9 mouse cellular contexts compared by ENCODE assay signal in the genomic region with DNA sequence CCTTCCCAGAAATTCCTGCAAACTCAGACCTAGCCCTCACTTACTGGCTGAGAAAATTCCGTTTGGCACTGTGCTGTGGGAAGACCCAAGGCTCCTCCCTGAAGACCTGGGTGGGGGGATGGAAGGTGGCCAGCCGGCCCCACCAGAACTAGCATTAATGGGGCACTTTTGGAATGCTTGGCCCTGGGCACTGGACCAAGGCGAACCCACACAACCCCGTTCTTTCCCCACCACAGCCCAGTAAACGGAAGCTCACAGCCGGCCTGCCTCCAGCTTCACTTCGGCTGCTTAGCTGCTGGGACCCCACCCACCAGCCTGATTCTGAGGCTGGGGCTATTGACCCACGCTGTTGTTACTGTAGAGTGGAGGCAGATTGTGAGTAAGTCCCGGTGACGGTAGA. TPM values are rescaled to one million over a fixed set of nuclear protein-coding genes. Genes with fewer than 3 reads are reported as not detected.
DNase-seq lines count a peak whose midpoint lies in the region; ATAC-seq and TF ChIP-seq lines count a peak whose summit lies in the region.
"Had no signal": no experiment of that assay in that cellular context is flagged by ENCODE, and none has a peak within 500 bp of the region (broad histone marks: within the 10 kb centered on the region; RNA-seq: fewer than 3 reads in every experiment).

No protein-coding gene starts in this region.

- H3K9me3 ChIP-seq in hindbrain, embryonic 11.5 days (ENCODE audit: control insufficient read depth, low read length): no peaks in the 10 kb centered on the region
- no peaks in the 10 kb centered on the region for H3K9me3 ChIP-seq in limb, embryonic 14.5 days (ENCODE audit: control insufficient read depth, low read length)
- no peaks in the 10 kb centered on the region for H3K9me3 ChIP-seq in liver, embryonic 11.5 days (ENCODE audit: control insufficient read depth, low read length)

- 46% methylated on average over 10 of the region's 10 CpGs for WGBS in hindbrain, embryonic 11.5 days
- WGBS in limb, embryonic 14.5 days: 36% methylated on average over 10 of the region's 10 CpGs
- WGBS in heart, adult 2 months: 48% methylated on average over 10 of the region's 10 CpGs
- 45% methylated on average over 10 of the region's 10 CpGs for whole genome bisulfite sequencing in liver, embryonic 11.5 days

- no peak overlapping the region for H3K9ac ChIP-seq in hindbrain, embryonic 11.5 days (ENCODE audit: low read depth, low read length)
- no peak overlapping the region for H3K9ac ChIP-seq in limb, embryonic 14.5 days (ENCODE audit: low read depth, low read length, severe bottlenecking)
- no peak overlapping the region for H3K9ac ChIP-seq in heart, adult 2 months (ENCODE audit: low read depth, low read length)
- H3K9ac ChIP-seq in liver, embryonic 11.5 days (ENCODE audit: low read depth, low read length): no peak overlapping the region

- intact Hi-C loops in heart, adult 2 months (cut with DNase I): loop anchor here (2.0 to 5.0 kb wide), 2 partner anchors 131 to 234 kb away; no protein-coding TSS in a partner anchor

- ATAC-seq in hindbrain, embryonic 11.5 days (ENCODE audit: low FRiP score): no peak
- ATAC-seq in limb, embryonic 14.5 days (ENCODE audit: low FRiP score, low read depth): 0 out of 2 replicates have a peak, but pooled peaks have one; percentile 2
- no peak for ATAC-seq in liver, embryonic 11.5 days (replicated peaks; ENCODE audit: low FRiP score)

- peak; percentile 34 for DNase-seq in cerebellum, adult 9-11 months
- DNase-seq in cerebellum, adult 8-10 months: no peak
- DNase-seq in Muller cell, postnatal 12 days (ENCODE audit: inconsistent ontology term): peak; percentile 94
- no peak for DNase-seq in hindbrain, embryonic 11.5 days (ENCODE audit: low spot score)
- DNase-seq in limb, embryonic 14.5 days (ENCODE audit: low spot score): no peak
- DNase-seq in adrenal gland, adult (ENCODE audit: inconsistent age in 2 of 2, low spot score in 1 of 2): no peak
- no peak for DNase-seq in heart, adult 2 months
- DNase-seq in liver, embryonic 11.5 days (ENCODE audit: low spot score): no peak

- H3K4me2 ChIP-seq in hindbrain, embryonic 11.5 days (replicated peaks; ENCODE audit: low read depth, low read length): peak overlapping the region; percentile 8; the same call in 1 of the 2 replicates
- peak overlapping the region; percentile 99 for H3K4me2 ChIP-seq in limb, embryonic 14.5 days (replicated peaks; ENCODE audit: low read depth, low read length, severe bottlenecking)
- no peak overlapping the region for H3K4me2 ChIP-seq in liver, embryonic 11.5 days

- TF ChIP-seq POLR2A in limb, embryonic 14.5 days (IDR thresholded peaks at IDR 0.05; ENCODE audit: borderline replicate concordance, extremely low read depth, insufficient read depth, insufficient read length): no peak
- TF ChIP-seq POLR2A in heart, adult 2 months (IDR thresholded peaks at IDR 0.05; ENCODE audit: insufficient read depth, low read depth, low read length): no peak

- H3K4me1 ChIP-seq in hindbrain, embryonic 11.5 days (replicated peaks; ENCODE audit: control insufficient read depth, insufficient read depth, low read length): peaks cover 25% of the 10 kb centered on the region
- H3K4me1 ChIP-seq in limb, embryonic 14.5 days (ENCODE audit: control insufficient read depth, insufficient read depth, low read length): peaks cover 30% of the 10 kb centered on the region
- H3K4me1 ChIP-seq in heart, adult 2 months (ENCODE audit: control insufficient read depth, insufficient read depth, low read length): peaks cover 2% of the 10 kb centered on the region; the same call in 1 of the 2 replicates
- peaks cover 13% of the 10 kb centered on the region for H3K4me1 ChIP-seq in liver, embryonic 11.5 days (replicated peaks; ENCODE audit: control insufficient read depth, insufficient read depth, low read length)

- TF ChIP-seq EP300 in heart, adult 2 months (IDR thresholded peaks at IDR 0.05; ENCODE audit: insufficient read depth, low read depth, low read length): no peak

- no peak overlapping the region for H3K4me3 ChIP-seq in hindbrain, embryonic 11.5 days (ENCODE audit: low read depth, low read length)
- H3K4me3 ChIP-seq in limb, embryonic 14.5 days (replicated peaks; ENCODE audit: low read length): peak overlapping the region; percentile 56
- H3K4me3 ChIP-seq in heart, adult 2 months: no peak overlapping the region
- no peak overlapping the region for H3K4me3 ChIP-seq in liver, embryonic 11.5 days (ENCODE audit: low read depth, low read length)

- no peak for TF ChIP-seq CTCF in heart, adult 2 months (IDR thresholded peaks at IDR 0.05)

- no peak overlapping the region for H3K27ac ChIP-seq in hindbrain, embryonic 11.5 days (ENCODE audit: low read depth, low read length)
- H3K27ac ChIP-seq in limb, embryonic 14.5 days (replicated peaks; ENCODE audit: low read depth, low read length): 0 out of 2 replicates have a peak overlapping the region, but pooled peaks have one; percentile 48
- no peak overlapping the region for H3K27ac ChIP-seq in heart, adult 2 months
- H3K27ac ChIP-seq in liver, embryonic 11.5 days (ENCODE audit: low read depth, low read length): no peak overlapping the region

- no peaks in the 10 kb centered on the region for H3K79me2 ChIP-seq in heart, adult 2 months (replicated peaks; ENCODE audit: control insufficient read depth, insufficient read depth, low read length)

- no peaks in the 10 kb centered on the region for H3K36me3 ChIP-seq in hindbrain, embryonic 11.5 days (ENCODE audit: control insufficient read depth, insufficient read depth, low read length)
- H3K36me3 ChIP-seq in limb, embryonic 14.5 days (ENCODE audit: control insufficient read depth, insufficient read depth, low read length): no peaks in the 10 kb centered on the region; the same call in 1 of the 2 replicates
- H3K36me3 ChIP-seq in heart, adult 2 months (ENCODE audit: control insufficient read depth, insufficient read depth, low read length): no peaks in the 10 kb centered on the region
- no peaks in the 10 kb centered on the region for H3K36me3 ChIP-seq in liver, embryonic 11.5 days (ENCODE audit: control insufficient read depth, insufficient read depth, low read length)

- peaks cover 14% of the 10 kb centered on the region for H3K27me3 ChIP-seq in hindbrain, embryonic 11.5 days (ENCODE audit: control insufficient read depth, insufficient read depth, low read length)
- H3K27me3 ChIP-seq in limb, embryonic 14.5 days (ENCODE audit: control insufficient read depth, insufficient read depth, low read length): peaks cover 21% of the 10 kb centered on the region
- peaks cover 8% of the 10 kb centered on the region for H3K27me3 ChIP-seq in heart, adult 2 months (ENCODE audit: control insufficient read depth, insufficient read depth, low read length)
- H3K27me3 ChIP-seq in liver, embryonic 11.5 days (replicated peaks; ENCODE audit: control insufficient read depth, insufficient read depth, low read length): peaks cover 51% of the 10 kb centered on the region

RNA-seq across cellular contexts. Expression of a gene that starts 2.3 kb away (rescaled TPM):
- polyA plus RNA-seq in hindbrain, embryonic 11.5 days (2014; fragmentation: Nextera tagmentation; extraction: Ambion mirVana): 7.1 TPM in 2 replicates
- 16.3 and 23.4 TPM in 2 replicates for polyA plus RNA-seq in limb, embryonic 14.5 days (2012; rRNA removed)
- polyA plus RNA-seq in limb, embryonic 14.5 days (2014; fragmentation: Nextera tagmentation; extraction: Ambion mirVana): 12.6 and 16.7 TPM in 2 replicates
- total RNA-seq in heart, adult 2 months (2021): under 1 TPM; 0.30 to 0.44 TPM
- 0.57 and 0.67 TPM in 2 replicates for polyA plus RNA-seq in heart, adult 2 months (2012; rRNA removed)
- polyA plus RNA-seq in liver, embryonic 11.5 days (2014; fragmentation: Nextera tagmentation; extraction: Ambion mirVana): 2.4 and 3.0 TPM in 2 replicates
- total RNA-seq: liver, adult 2 months had no signal
- polyA plus RNA-seq: liver, adult 2 months had no signal

RNA-seq across cellular contexts. Expression of a gene that starts 10.7 kb away (rescaled TPM):
- polyA plus RNA-seq in hindbrain, embryonic 11.5 days (2014; fragmentation: Nextera tagmentation; extraction: Ambion mirVana): 23.1 and 26.9 TPM in 2 replicates
- 20.3 and 26.3 TPM in 2 replicates for polyA plus RNA-seq in limb, embryonic 14.5 days (2012; rRNA removed)
- polyA plus RNA-seq in limb, embryonic 14.5 days (2014; fragmentation: Nextera tagmentation; extraction: Ambion mirVana): 26.9 and 28.7 TPM in 2 replicates
- 10 to 100 TPM; 28.7 to 33.5 TPM for total RNA-seq in heart, adult 2 months (2021)
- 32.7 and 41.8 TPM in 2 replicates for polyA plus RNA-seq in heart, adult 2 months (2012; rRNA removed)
- polyA plus RNA-seq in liver, embryonic 11.5 days (2014; fragmentation: Nextera tagmentation; extraction: Ambion mirVana): 23.8 and 29.1 TPM in 2 replicates

Comparison
In these comparisons a context has a peak if more than half of its experiments do, and no peak if none do; other contexts are left out.
1. DNase-seq: peak in cerebellum, adult 9-11 months (single experiment) and Muller cell, postnatal 12 days (single experiment); none in cerebellum, adult 8-10 months (single experiment), hindbrain, embryonic 11.5 days (single experiment), limb, embryonic 14.5 days (single experiment), adrenal gland, adult (0 of 2), heart, adult 2 months (0 of 2) and liver, embryonic 11.5 days (single experiment).